ENCODE assay signal across 16 mouse cellular contexts in genomic region chr7:89923441-89924180, GRCm38 (mm10). TPM values are rescaled to one million over a fixed set of nuclear protein-coding genes. Genes with fewer than 3 reads are reported as not detected.
DNase-seq lines count a peak whose midpoint lies in the region; ATAC-seq lines count a peak whose summit lies in the region.
"Had no signal": no experiment of that assay in that cellular context is flagged by ENCODE, and none has a peak within 500 bp of the region (broad histone marks: within the 10 kb centered on the region; RNA-seq: fewer than 3 reads in every experiment).

No protein-coding gene starts in this region.

- H3K27me3 ChIP-seq in kidney, embryonic 15.5 days = no peaks in the 10 kb centered on the region
- H3K27me3 ChIP-seq: CH12.LX; embryonic facial prominence, embryonic 13.5 days; limb, embryonic 15.5 days; midbrain, embryonic 12.5 days; neural tube, embryonic 13.5 days had no signal

- no peaks in the 10 kb centered on the region for H3K9me3 ChIP-seq in kidney, embryonic 15.5 days (replicated peaks)
- H3K9me3 ChIP-seq: embryonic facial prominence, embryonic 13.5 days; limb, embryonic 15.5 days; midbrain, embryonic 12.5 days; neural tube, embryonic 13.5 days had no signal

- no peak overlapping the region for H3K9ac ChIP-seq in kidney, embryonic 15.5 days
- H3K9ac ChIP-seq: embryonic facial prominence, embryonic 13.5 days; limb, embryonic 15.5 days; midbrain, embryonic 12.5 days; neural tube, embryonic 13.5 days had no signal

- DNase-seq in cerebellum, adult 11 months = peak; percentile 79
- DNase-seq in cerebellum, postnatal 10 days = peak; percentile 90 to 91
- DNase-seq in layer of hippocampus, adult 8-10 months (ENCODE audit: low spot score in 2 of 2) = peak; percentile 76 to 85
- DNase-seq in right cerebral cortex, adult 2 months (ENCODE audit: low spot score in 2 of 2) = peak; percentile 57 to 64
- DNase-seq in natural killer cell, adult 2 months (ENCODE audit: low spot score in 2 of 2) = no peak
- no peak for DNase-seq in adrenal gland, postnatal 10 days
- DNase-seq: gastrocnemius, postnatal 14 days; kidney, postnatal 10 days; thymus, adult 18-20 months had no signal

- no peak overlapping the region for H3K27ac ChIP-seq in kidney, embryonic 15.5 days
- H3K27ac ChIP-seq: embryonic facial prominence, embryonic 13.5 days; limb, embryonic 15.5 days; midbrain, embryonic 12.5 days; neural tube, embryonic 13.5 days had no signal

- peaks cover 33% of the 10 kb centered on the region for H3K36me3 ChIP-seq in kidney, embryonic 15.5 days

- no peak overlapping the region for H3K4me2 ChIP-seq in kidney, embryonic 15.5 days
- H3K4me2 ChIP-seq: embryonic facial prominence, embryonic 13.5 days; limb, embryonic 15.5 days; midbrain, embryonic 12.5 days; neural tube, embryonic 13.5 days had no signal

- 97% methylated on average over 15 of the region's 15 CpGs for WGBS in kidney, embryonic 15.5 days

- H3K4me1 ChIP-seq in kidney, embryonic 15.5 days = no peaks in the 10 kb centered on the region
- H3K4me1 ChIP-seq: embryonic facial prominence, embryonic 13.5 days; limb, embryonic 15.5 days; midbrain, embryonic 12.5 days; neural tube, embryonic 13.5 days had no signal

- no peak for ATAC-seq in kidney, embryonic 15.5 days (replicated peaks; ENCODE audit: low FRiP score)

- no peak overlapping the region for H3K4me3 ChIP-seq in kidney, embryonic 15.5 days (replicated peaks)
- H3K4me3 ChIP-seq: embryonic facial prominence, embryonic 13.5 days; limb, embryonic 15.5 days; midbrain, embryonic 12.5 days; neural tube, embryonic 13.5 days had no signal

RNA-seq across cellular contexts. Expression of gene Hikeshi, which starts 17.4 kb away (rescaled TPM):
- 100 to 1,000 TPM in 2 of 4 experiments, 10 to 100 TPM in 2; 76.4 to 119 (median 97.1) TPM for total RNA-seq in layer of hippocampus, adult 8-10 months (2022)
- polyA plus RNA-seq in kidney, embryonic 15.5 days (2015; fragmentation: Nextera tagmentation; extraction: Ambion mirVana) = 134 and 152 TPM in 2 replicates
- 10 to 100 TPM; 71.6 to 83.5 TPM for total RNA-seq in adrenal gland, postnatal 10 days (2021)

RNA-seq across cellular contexts. Expression of gene Ccdc81, which starts 20.2 kb away (rescaled TPM):
- under 1 TPM; 0.61 to 0.93 (median 0.74) TPM for total RNA-seq in layer of hippocampus, adult 8-10 months (2022)
- 0.08 and 0.24 TPM in 2 replicates for polyA plus RNA-seq in kidney, embryonic 15.5 days (2015; fragmentation: Nextera tagmentation; extraction: Ambion mirVana)
- total RNA-seq in adrenal gland, postnatal 10 days (2021) = under 1 TPM in 1 of 2 experiments, not detected in 1; 0.21 TPM
- total RNA-seq: CH12.LX had no signal
- polyA plus RNA-seq: small intestine, adult 2 months had no signal

RNA-seq across cellular contexts. Expression of gene Eed, which starts 57.2 kb away (rescaled TPM):
- total RNA-seq in layer of hippocampus, adult 8-10 months (2022) = 10 to 100 TPM; 28.4 to 37.7 (median 34.0) TPM
- polyA plus RNA-seq in kidney, embryonic 15.5 days (2015; fragmentation: Nextera tagmentation; extraction: Ambion mirVana) = 68.5 and 75.9 TPM in 2 replicates
- total RNA-seq in adrenal gland, postnatal 10 days (2021) = 10 to 100 TPM; 46.0 to 52.6 TPM

Comparison
In these comparisons a context has a peak if more than half of its experiments do, and no peak if none do; other contexts are left out.
1. DNase-seq: peak in cerebellum, adult 11 months (single experiment), cerebellum, postnatal 10 days (2 of 2), layer of hippocampus, adult 8-10 months (2 of 2) and right cerebral cortex, adult 2 months (2 of 2); none in natural killer cell, adult 2 months (0 of 2) and adrenal gland, postnatal 10 days (single experiment).